Mouse (Mus musculus) embryonic facial prominence, embryonic 15.5 days (tissue): ENCODE measurements at regions not wholly inside any gene's neighbourhood (a gene's known extent, or its start where the extent isn't known, plus 50 kb on each side); places are given as distances from the start of the nearest gene placed in this dataset.

Source experiments
- ATAC-seq: fragments of 200-750 bp; cut with Nextera tagmentation; 2 replicates; pipeline ENCODE4 v1.8.0; 2017; ENCODE audit warnings: low read depth, moderate TSS enrichment; ENCODE audit not compliant: insufficient number of reproducible peaks, low FRiP score, low TSS enrichment
- H3K27ac ChIP-seq: fragments of 300-500 bp; sonication (generic); replicated peaks from 2 replicates; pipeline ENCODE4 v1.5.1; 2015; ENCODE audit warnings: mild to moderate bottlenecking, inconsistent platforms
- H3K27me3 ChIP-seq: fragments of 300-500 bp; sonication (generic); 2 replicates; pipeline ENCODE4 v1.6.1; 2015; ENCODE audit warnings: inconsistent platforms
- H3K36me3 ChIP-seq: fragments of 300-500 bp; sonication (generic); 2 replicates; pipeline ENCODE4 v1.6.1; 2015; ENCODE audit warnings: mild to moderate bottlenecking, inconsistent platforms
- H3K4me1 ChIP-seq: fragments of 300-500 bp; sonication (generic); 2 replicates; pipeline ENCODE4 v1.6.1; 2015; ENCODE audit warnings: inconsistent platforms
- H3K4me2 ChIP-seq: fragments of 300-500 bp; sonication (generic); replicated peaks from 2 replicates; pipeline ENCODE4 v1.6.1; 2015; ENCODE audit warnings: mild to moderate bottlenecking, inconsistent platforms
- H3K4me3 ChIP-seq: fragments of 300-500 bp; sonication (generic); replicated peaks from 2 replicates; pipeline ENCODE4 v1.5.1; 2015; ENCODE audit warnings: mild to moderate bottlenecking, inconsistent platforms
- H3K9ac ChIP-seq: fragments of 300-500 bp; sonication (generic); 2 replicates; pipeline ENCODE4 v1.6.1; 2015; ENCODE audit warnings: inconsistent platforms
- H3K9me3 ChIP-seq: fragments of 300-500 bp; sonication (generic); replicated peaks from 2 replicates; pipeline ENCODE4 v1.6.1; 2016; ENCODE audit warnings: inconsistent platforms
- WGBS: fragments of 180-500 bp; shearing (Covaris S2); methylation state at CpG from one replicate; pipeline ENCODE4 v1.1.7; 2015; 5-methylcytosine and 5-hydroxymethylcytosine counted together

GRCm38 (mm10) chr1:185699758-185700157 lies 245.1 kb downstream of the Slc30a10 start:
- ATAC-seq: no peak
- H3K4me2 ChIP-seq: no peak overlapping the region
- no peaks in the 10 kb centered on the region for H3K4me1 ChIP-seq
- H3K4me3 ChIP-seq: no peak overlapping the region
- no peaks in the 10 kb centered on the region for H3K27me3 ChIP-seq
- no peak overlapping the region for H3K27ac ChIP-seq
- H3K9ac ChIP-seq: no peak overlapping the region
- WGBS: 74% methylated on average over 6 of the region's 6 CpGs
- H3K9me3 ChIP-seq: no peaks in the 10 kb centered on the region
- no peaks in the 10 kb centered on the region for H3K36me3 ChIP-seq

GRCm38 (mm10) chr1:185726324-185726723 lies 271.7 kb downstream of the Slc30a10 start:
- H3K4me3 ChIP-seq: no peak overlapping the region
- no peaks in the 10 kb centered on the region for H3K36me3 ChIP-seq
- H3K4me1 ChIP-seq: peaks cover 5% of the 10 kb centered on the region; the same call in 1 of the 2 replicates
- WGBS: 76% methylated on average over 2 of the region's 2 CpGs
- no peak overlapping the region for H3K4me2 ChIP-seq
- ATAC-seq: no peak
- H3K9ac ChIP-seq: no peak overlapping the region
- no peaks in the 10 kb centered on the region for H3K9me3 ChIP-seq
- H3K27me3 ChIP-seq: 0 out of 2 replicates have a peak, but pooled peaks cover 5% of the 10 kb centered on the region
- H3K27ac ChIP-seq: no peak overlapping the region

- no peak overlapping the region for H3K4me3 ChIP-seq
- H3K9ac ChIP-seq: no peak overlapping the region
- ATAC-seq: no peak
- H3K36me3 ChIP-seq: no peaks in the 10 kb centered on the region
- no peak overlapping the region for H3K4me2 ChIP-seq
- no peaks in the 10 kb centered on the region for H3K9me3 ChIP-seq
- H3K27me3 ChIP-seq: 0 out of 2 replicates have a peak, but pooled peaks cover 5% of the 10 kb centered on the region
- H3K4me1 ChIP-seq: peaks cover 5% of the 10 kb centered on the region; the same call in 1 of the 2 replicates
- no peak overlapping the region for H3K27ac ChIP-seq
These were observed 272.2 kb downstream of the Slc30a10 start for GRCm38 (mm10) chr1:185726811-185727210.

- H3K27ac ChIP-seq: no peak overlapping the region
- no peaks in the 10 kb centered on the region for H3K9me3 ChIP-seq
- no peak overlapping the region for H3K4me3 ChIP-seq
- no peaks in the 10 kb centered on the region for H3K36me3 ChIP-seq
- H3K9ac ChIP-seq: no peak overlapping the region
- WGBS: 55% methylated on average over 4 of the region's 4 CpGs
- no peak overlapping the region for H3K4me2 ChIP-seq
- H3K4me1 ChIP-seq: peaks cover 5% of the 10 kb centered on the region; the same call in 1 of the 2 replicates
- ATAC-seq: no peak
- H3K27me3 ChIP-seq: 0 out of 2 replicates have a peak, but pooled peaks cover 5% of the 10 kb centered on the region
These were observed 273.1 kb downstream of the Slc30a10 start for GRCm38 (mm10) chr1:185727749-185728148.

- H3K9ac ChIP-seq: no peak overlapping the region
- peaks cover 5% of the 10 kb centered on the region; the same call in 1 of the 2 replicates for H3K4me1 ChIP-seq
- no peak overlapping the region for H3K4me2 ChIP-seq
- H3K4me3 ChIP-seq: no peak overlapping the region
- H3K27me3 ChIP-seq: 0 out of 2 replicates have a peak, but pooled peaks cover 5% of the 10 kb centered on the region
- H3K27ac ChIP-seq: no peak overlapping the region
- no peaks in the 10 kb centered on the region for H3K36me3 ChIP-seq
- no peaks in the 10 kb centered on the region for H3K9me3 ChIP-seq
- WGBS: 55% methylated on average over 3 of the region's 3 CpGs
- ATAC-seq: no peak
These were observed 273.8 kb downstream of the Slc30a10 start for GRCm38 (mm10) chr1:185728406-185728805.

- WGBS: 22% methylated on average over 9 of the region's 9 CpGs
- 0 out of 2 replicates have a peak, but pooled peaks cover 5% of the 10 kb centered on the region for H3K27me3 ChIP-seq
- H3K4me1 ChIP-seq: peaks cover 5% of the 10 kb centered on the region; the same call in 1 of the 2 replicates
- H3K36me3 ChIP-seq: no peaks in the 10 kb centered on the region
- H3K4me3 ChIP-seq: no peak overlapping the region
- H3K9me3 ChIP-seq: no peaks in the 10 kb centered on the region
- H3K9ac ChIP-seq: no peak overlapping the region
- H3K27ac ChIP-seq: no peak overlapping the region
- peak; percentile 63 for ATAC-seq
- no peak overlapping the region for H3K4me2 ChIP-seq
These were observed 276.4 kb downstream of the Slc30a10 start for GRCm38 (mm10) chr1:185731062-185731461.

GRCm38 (mm10) chr1:185736773-185737172 lies 282.1 kb downstream of the Slc30a10 start:
- Histone ChIP-seq H3K27ac (no peak overlapping the region), H3K9me3 (no peaks in the 10 kb centered on the region), H3K4me3 (no peak overlapping the region), H3K9ac (no peak overlapping the region), H3K27me3 (no peaks in the 10 kb centered on the region), H3K36me3 (no peaks in the 10 kb centered on the region), H3K4me2 (no peak overlapping the region), H3K4me1 (peaks cover 9% of the 10 kb centered on the region)
- WGBS: 59% methylated on average over 2 of the region's 2 CpGs
- no peak for ATAC-seq

GRCm38 (mm10) chr1:185741034-185741890 lies 286.6 kb downstream of the Slc30a10 start:
- 15% methylated on average over 11 of the region's 11 CpGs for WGBS
- Histone ChIP-seq H3K4me1 (peaks cover 10% of the 10 kb centered on the region), H3K4me2 (no peak overlapping the region), H3K36me3 (no peaks in the 10 kb centered on the region), H3K27me3 (no peaks in the 10 kb centered on the region), H3K9ac (no peak overlapping the region), H3K4me3 (no peak overlapping the region), H3K9me3 (no peaks in the 10 kb centered on the region), H3K27ac (peak overlapping the region; percentile 71; the same call in 1 of the 2 replicates)
- peak; percentile 57 for ATAC-seq

GRCm38 (mm10) chr1:185749251-185749650 lies 294.6 kb downstream of the Slc30a10 start:
- no peak overlapping the region for H3K9ac ChIP-seq
- no peak for ATAC-seq
- H3K9me3 ChIP-seq: no peaks in the 10 kb centered on the region
- no peak overlapping the region for H3K4me2 ChIP-seq
- no peak overlapping the region for H3K4me3 ChIP-seq
- 60% methylated on average over 2 of the region's 2 CpGs for WGBS
- no peaks in the 10 kb centered on the region for H3K36me3 ChIP-seq
- no peak overlapping the region for H3K27ac ChIP-seq
- H3K4me1 ChIP-seq: no peaks in the 10 kb centered on the region
- no peaks in the 10 kb centered on the region for H3K27me3 ChIP-seq

- no peak overlapping the region for H3K4me3 ChIP-seq
- peak; percentile 65; the same call in 1 of the 2 replicates for ATAC-seq
- WGBS: 31% methylated on average over 13 of the region's 13 CpGs
- peak overlapping the region; percentile 40 for H3K27ac ChIP-seq
- no peak overlapping the region for H3K9ac ChIP-seq
- H3K4me1 ChIP-seq: no peaks in the 10 kb centered on the region
- H3K36me3 ChIP-seq: no peaks in the 10 kb centered on the region
- no peaks in the 10 kb centered on the region for H3K27me3 ChIP-seq
- no peak overlapping the region for H3K4me2 ChIP-seq
- no peaks in the 10 kb centered on the region for H3K9me3 ChIP-seq
These were observed 300.0 kb downstream of the Slc30a10 start for GRCm38 (mm10) chr1:185754486-185755290.

- H3K4me3 ChIP-seq: no peak overlapping the region
- no peaks in the 10 kb centered on the region for H3K36me3 ChIP-seq
- WGBS: 87% methylated on average over 2 of the region's 2 CpGs
- no peaks in the 10 kb centered on the region for H3K9me3 ChIP-seq
- no peaks in the 10 kb centered on the region for H3K4me1 ChIP-seq
- no peak for ATAC-seq
- no peaks in the 10 kb centered on the region for H3K27me3 ChIP-seq
- H3K9ac ChIP-seq: no peak overlapping the region
- H3K27ac ChIP-seq: no peak overlapping the region
- no peak overlapping the region for H3K4me2 ChIP-seq
These were observed 302.7 kb downstream of the Slc30a10 start for GRCm38 (mm10) chr1:185757376-185757775.
